Mouse (Mus musculus) erythroblast, embryonic 14.5 days (primary cell): ENCODE data around the gene Mdc1. TPM values are rescaled to one million over a fixed set of nuclear protein-coding genes. Genes with fewer than 3 reads are reported as not detected.

Experiments
- H3K27me3 ChIP-seq: 2 replicates; pipeline ENCODE4 v1.6.1; 2012; ENCODE audit warnings: inconsistent platforms; ENCODE audit not compliant: control insufficient read depth
- H3K36me3 ChIP-seq: 2 replicates; pipeline ENCODE4 v1.6.1; 2012; ENCODE audit warnings: mild to moderate bottlenecking, inconsistent platforms; ENCODE audit not compliant: control insufficient read depth
- H3K4me1 ChIP-seq: 2 replicates; pipeline ENCODE4 v1.6.1; 2012; ENCODE audit warnings: inconsistent platforms; ENCODE audit not compliant: control insufficient read depth
- H3K4me3 ChIP-seq: replicated peaks from 2 replicates; pipeline ENCODE3; 2012; ENCODE audit warnings: moderate library complexity, mild to moderate bottlenecking, inconsistent platforms
- H3K9me3 ChIP-seq: 2 replicates; pipeline ENCODE4 v1.6.1; 2012; ENCODE audit warnings: low read length, inconsistent platforms, mixed read lengths; ENCODE audit not compliant: control insufficient read depth
- GATA1 ChIP-seq: IDR thresholded peaks from 2 replicates; pipeline ENCODE4 v1.6.1; 2012; ENCODE audit warnings: low read length, inconsistent platforms, mixed read lengths
- TAL1 ChIP-seq: IDR thresholded peaks from 3 replicates; pipeline ENCODE4 v1.6.1; 2012; ENCODE audit warnings: low read length, inconsistent platforms, mixed read lengths
- polyA plus RNA-seq: library from polyadenylated mRNA; stranded (reverse); fragments of >175 nt; gene quantifications from 2 replicates; pipeline ENCODE4 v1.2.3, GENCODE M21; 2012

Gene Mdc1
- 0.91 and 1.1 TPM in 2 replicates for polyA plus RNA-seq

DNA sequence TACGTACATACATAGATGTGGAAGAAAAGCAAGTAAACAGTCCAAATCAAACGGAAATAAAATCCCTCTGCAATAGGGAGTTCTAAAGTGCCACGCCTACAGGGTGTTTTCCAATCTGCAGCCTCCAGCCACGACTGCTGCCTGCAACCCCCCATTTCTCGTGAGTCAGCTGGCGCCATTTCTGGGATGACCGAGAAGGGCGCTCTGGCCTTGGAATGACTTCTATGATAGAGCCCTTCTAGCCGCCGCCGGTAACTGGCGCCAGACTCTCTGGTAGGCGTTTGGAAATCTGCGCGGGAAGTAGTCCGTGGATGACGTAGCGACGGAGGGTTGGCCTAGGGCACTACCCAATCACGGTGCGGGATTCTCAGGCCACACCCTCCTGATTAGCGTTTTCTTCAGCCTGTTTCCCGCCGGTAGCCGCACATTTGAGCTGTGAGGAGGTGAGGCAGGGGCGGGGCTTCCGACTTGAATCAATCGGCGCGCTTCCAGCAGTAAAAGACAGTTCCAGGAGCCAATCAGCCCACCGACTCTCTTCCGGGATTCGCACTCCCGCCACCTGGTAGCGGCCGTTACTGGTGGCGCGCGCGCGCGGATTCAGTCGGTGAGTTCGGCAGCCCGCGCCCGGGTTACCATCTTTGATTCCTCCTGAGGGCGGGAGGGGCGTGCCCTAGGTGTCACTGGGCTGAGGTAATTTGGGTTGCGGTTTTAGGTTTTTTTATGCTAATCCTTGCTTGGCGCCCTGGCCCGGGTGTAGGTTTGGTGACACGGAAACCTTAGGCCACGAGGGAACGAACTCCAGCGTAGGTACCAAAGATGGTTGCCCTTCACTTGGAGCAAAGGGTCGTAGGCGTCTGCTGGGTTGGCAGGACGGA, at the start of gene Mdc1:
Gene Mdc1, plus strand, starts transcription at position 440 of the 875 bp plus-strand sequence.
- TF ChIP-seq GATA1 (peak; percentile 29; the same call in 1 of the 2 replicates), TAL1 (peak; percentile 62)
- H3K4me1 ChIP-seq, result peaks cover 55% of the 10 kb centered on the region
- H3K36me3 ChIP-seq, result peaks cover 48% of the 10 kb centered on the region
- no peaks in the 10 kb centered on the region; the same call in 1 of the 2 replicates for H3K9me3 ChIP-seq
- no peaks in the 10 kb centered on the region for H3K27me3 ChIP-seq
- peak within 1 kb of the TSS; percentile 73 for H3K4me3 ChIP-seq

DNA sequence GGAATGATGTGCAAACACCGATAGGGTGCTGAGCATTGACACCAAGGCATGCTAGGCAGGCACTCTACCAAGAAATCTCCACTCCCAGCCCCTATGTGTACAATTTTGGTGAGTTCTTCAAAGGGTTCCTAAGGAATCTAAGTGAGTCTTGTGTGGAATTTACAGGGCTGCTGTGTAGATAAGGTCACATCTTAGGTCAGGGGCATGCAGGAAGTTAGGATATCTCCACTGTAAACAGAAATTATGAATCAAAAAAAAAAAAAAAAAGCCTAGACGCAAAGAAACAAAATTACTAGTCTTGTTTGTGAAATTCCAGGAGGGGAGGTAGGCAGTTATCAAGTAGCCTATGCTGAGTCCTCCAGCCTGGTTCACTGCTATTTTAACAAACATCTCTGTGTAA, 48.5 kb upstream of the Mdc1 start:
- no peak for TF ChIP-seq GATA1
- TF ChIP-seq TAL1, result no peak
- H3K4me1 ChIP-seq, result peaks cover 23% of the 10 kb centered on the region
- H3K27me3 ChIP-seq, result no peaks in the 10 kb centered on the region
- H3K9me3 ChIP-seq, result no peaks in the 10 kb centered on the region
- no peak overlapping the region for H3K4me3 ChIP-seq
- H3K36me3 ChIP-seq, result no peaks in the 10 kb centered on the region

- TF ChIP-seq TAL1, result no peak
- TF ChIP-seq GATA1, result no peak
- Histone ChIP-seq H3K4me1 (peaks cover 23% of the 10 kb centered on the region), H3K36me3 (no peaks in the 10 kb centered on the region), H3K4me3 (no peak overlapping the region), H3K9me3 (peaks cover 7% of the 10 kb centered on the region), H3K27me3 (no peaks in the 10 kb centered on the region)
Observed at GRCm38 (mm10) chr17:35795099-35795498, 46.2 kb upstream of the Mdc1 start.

DNA sequence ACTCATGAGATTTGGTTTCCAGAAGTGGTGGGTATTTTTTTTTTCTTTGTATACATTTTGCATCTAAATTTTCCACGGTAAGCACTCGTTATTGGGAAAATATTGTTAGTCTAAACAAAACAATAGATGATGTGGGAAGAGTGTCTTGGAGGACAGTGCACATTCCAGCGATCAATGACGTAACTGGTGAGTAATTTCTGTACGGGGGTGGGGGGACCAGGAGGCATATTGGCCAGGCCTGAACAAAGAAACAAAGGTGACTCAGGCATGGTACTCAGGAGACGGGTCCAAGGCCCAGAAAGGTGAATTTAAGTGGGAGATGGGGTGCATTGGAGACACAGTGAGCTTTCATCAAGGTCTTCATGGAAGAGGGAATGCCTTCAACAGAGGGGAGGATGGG, 45.7 kb upstream of the Mdc1 start:
- Histone ChIP-seq H3K4me3 (no peak overlapping the region), H3K9me3 (peaks cover 7% of the 10 kb centered on the region), H3K27me3 (no peaks in the 10 kb centered on the region), H3K36me3 (no peaks in the 10 kb centered on the region), H3K4me1 (peaks cover 23% of the 10 kb centered on the region)
- TF ChIP-seq TAL1 (no peak), GATA1 (no peak)

GRCm38 (mm10) chr17:35796835-35797234, 44.5 kb upstream of the Mdc1 start:
- Histone ChIP-seq H3K4me3 (no peak overlapping the region), H3K27me3 (no peaks in the 10 kb centered on the region), H3K4me1 (peaks cover 23% of the 10 kb centered on the region), H3K36me3 (no peaks in the 10 kb centered on the region), H3K9me3 (peaks cover 7% of the 10 kb centered on the region)
- TF ChIP-seq GATA1 (no peak), TAL1 (no peak)

- Histone ChIP-seq H3K36me3 (no peaks in the 10 kb centered on the region), H3K27me3 (no peaks in the 10 kb centered on the region), H3K4me3 (no peak overlapping the region), H3K4me1 (peaks cover 9% of the 10 kb centered on the region), H3K9me3 (peaks cover 7% of the 10 kb centered on the region)
- TF ChIP-seq TAL1, result no peak
- TF ChIP-seq GATA1, result no peak
Observed at GRCm38 (mm10) chr17:35800905-35801304, 40.4 kb upstream of the Mdc1 start.

- no peaks in the 10 kb centered on the region for H3K27me3 ChIP-seq
- H3K4me1 ChIP-seq, result peaks cover 2% of the 10 kb centered on the region
- H3K4me3 ChIP-seq, result no peak overlapping the region
- H3K36me3 ChIP-seq, result no peaks in the 10 kb centered on the region
- peaks cover 6% of the 10 kb centered on the region for H3K9me3 ChIP-seq
- TF ChIP-seq GATA1 (no peak), TAL1 (no peak)
Observed at GRCm38 (mm10) chr17:35803020-35803419, 38.3 kb upstream of the Mdc1 start.

DNA sequence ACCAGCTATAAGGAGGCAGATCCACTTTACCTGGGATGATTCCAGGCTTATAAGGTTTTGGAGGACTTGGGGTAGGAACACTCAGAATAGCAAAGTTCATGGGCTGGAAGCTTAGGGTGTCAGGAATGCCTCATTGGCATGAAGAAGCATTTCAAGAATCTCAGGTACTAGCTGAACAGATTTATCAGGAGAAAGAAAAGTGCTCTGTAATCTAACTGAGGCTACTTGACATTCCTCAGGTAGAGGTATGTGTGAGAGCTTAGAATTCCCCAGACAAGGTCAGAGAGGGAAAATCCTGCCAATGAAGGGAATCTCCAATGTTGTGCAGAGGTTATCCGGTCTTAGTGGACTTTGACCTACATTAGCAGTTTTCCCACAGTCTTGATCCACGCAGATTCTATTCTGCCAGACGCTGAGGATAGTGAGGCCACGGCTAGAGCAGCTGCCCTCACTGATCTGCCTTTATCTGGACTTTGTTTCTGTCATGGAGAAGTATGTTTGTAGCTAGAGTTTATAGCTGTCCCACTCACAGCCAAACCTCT, 37.4 kb upstream of the Mdc1 start:
- TF ChIP-seq GATA1 (no peak), TAL1 (no peak)
- Histone ChIP-seq H3K9me3 (no peaks in the 10 kb centered on the region), H3K36me3 (no peaks in the 10 kb centered on the region), H3K4me1 (peaks cover 4% of the 10 kb centered on the region), H3K4me3 (no peak overlapping the region), H3K27me3 (no peaks in the 10 kb centered on the region)

DNA sequence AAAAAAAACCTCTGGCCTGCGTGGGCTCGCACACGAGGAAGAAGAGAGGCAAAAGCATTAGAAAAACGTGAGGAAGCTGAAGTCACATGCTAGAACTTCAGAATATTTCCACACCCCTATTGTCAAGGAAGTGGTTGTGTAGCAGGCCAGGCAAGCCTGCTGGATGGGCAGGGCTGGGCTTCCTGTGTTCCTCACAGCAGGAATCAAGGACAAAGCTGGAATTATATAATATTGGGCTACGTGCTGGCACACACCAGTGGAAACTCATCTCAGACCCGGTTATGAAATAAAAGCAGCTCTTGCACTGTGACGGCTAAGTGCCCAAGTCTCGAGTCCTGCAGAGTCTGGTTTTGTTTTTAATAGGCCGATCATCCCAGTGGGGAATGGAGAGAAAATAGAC, 33.2 kb upstream of the Mdc1 start:
- Histone ChIP-seq H3K27me3 (no peaks in the 10 kb centered on the region), H3K36me3 (no peaks in the 10 kb centered on the region), H3K4me1 (peaks cover 10% of the 10 kb centered on the region), H3K4me3 (no peak overlapping the region), H3K9me3 (no peaks in the 10 kb centered on the region)
- no peak for TF ChIP-seq TAL1
- no peak for TF ChIP-seq GATA1
